Mouse (Mus musculus): ENCODE data around the gene Olfr1277. TPM values are rescaled to one million over a fixed set of nuclear protein-coding genes. Genes with fewer than 3 reads are reported as not detected.

The Olfr1277 gene
- not detected in 2 replicates for polyA plus RNA-seq (2015; fragmentation: Nextera tagmentation; extraction: Ambion mirVana)

GRCm38 (mm10) chr2:111274006-111274405 is at the start of gene Olfr1277:
TSS of gene Olfr1277 (minus strand) at chr2:111274106.

GRCm38 (mm10) chr2:111313717-111314116 is 39.8 kb upstream of the Olfr1277 start, which contains the start of gene Olfr1280:
TSS of gene Olfr1280 (plus strand) at chr2:111314017.

GRCm38 (mm10) chr2:111300374-111300773 is 26.5 kb upstream of the Olfr1277 start, which contains the start of gene Olfr1279:
TSS of gene Olfr1279 (plus strand) at chr2:111300635.

GRCm38 (mm10) chr2:111289836-111290235 is 15.9 kb upstream of the Olfr1277 start, which contains the start of gene Olfr1278:
TSS of gene Olfr1278 (plus strand) at chr2:111290136.

GRCm38 (mm10) chr2:111254216-111254615 is 19.7 kb downstream of the Olfr1277 start, which contains the start of gene Olfr1276:
TSS of gene Olfr1276 (plus strand) at chr2:111254516.

GRCm38 (mm10) chr2:111235186-111235585 is 38.7 kb downstream of the Olfr1277 start, which contains the start of gene Olfr1275:
TSS of gene Olfr1275 (minus strand) at chr2:111235286.

GRCm38 (mm10) chr2:111229502-111229901 is 44.4 kb downstream of the Olfr1277 start, which contains the start of gene 4930430A15Rik:
TSS of gene 4930430A15Rik (minus strand) at chr2:111229602.

Other genes with a start within 250 kb of the Olfr1277 start
- gene Gm13941, start 168.1 kb downstream of the Olfr1277 start, polyA plus RNA-seq (2015; fragmentation: Nextera tagmentation; extraction: Ambion mirVana) = not detected in 2 replicates
- not detected in 2 replicates for gene Gm15130, start 121.2 kb downstream of the Olfr1277 start, polyA plus RNA-seq (2015; fragmentation: Nextera tagmentation; extraction: Ambion mirVana)
- gene 4930430A15Rik, start 44.5 kb downstream of the Olfr1277 start, polyA plus RNA-seq (2015; fragmentation: Nextera tagmentation; extraction: Ambion mirVana) = not detected in 2 replicates
- not detected in 2 replicates for gene Olfr1275, start 38.8 kb downstream of the Olfr1277 start, polyA plus RNA-seq (2015; fragmentation: Nextera tagmentation; extraction: Ambion mirVana)
- not detected in 2 replicates for gene Olfr1276, start 19.6 kb downstream of the Olfr1277 start, polyA plus RNA-seq (2015; fragmentation: Nextera tagmentation; extraction: Ambion mirVana)
- gene Olfr1278, start 16.0 kb upstream of the Olfr1277 start, polyA plus RNA-seq (2015; fragmentation: Nextera tagmentation; extraction: Ambion mirVana) = not detected in 2 replicates
- gene Olfr1279, start 26.5 kb upstream of the Olfr1277 start, polyA plus RNA-seq (2015; fragmentation: Nextera tagmentation; extraction: Ambion mirVana) = not detected in 2 replicates
- not detected in 2 replicates for gene Olfr1280, start 39.9 kb upstream of the Olfr1277 start, polyA plus RNA-seq (2015; fragmentation: Nextera tagmentation; extraction: Ambion mirVana)
- gene Olfr1281, start 52.4 kb upstream of the Olfr1277 start, polyA plus RNA-seq (2015; fragmentation: Nextera tagmentation; extraction: Ambion mirVana) = not detected in 2 replicates
- gene Olfr1282, start 62.0 kb upstream of the Olfr1277 start, polyA plus RNA-seq (2015; fragmentation: Nextera tagmentation; extraction: Ambion mirVana) = not detected in 2 replicates
- not detected in 2 replicates for gene Olfr1283, start 92.7 kb upstream of the Olfr1277 start, polyA plus RNA-seq (2015; fragmentation: Nextera tagmentation; extraction: Ambion mirVana)
- not detected in 2 replicates for gene Olfr1284, start 101.4 kb upstream of the Olfr1277 start, polyA plus RNA-seq (2015; fragmentation: Nextera tagmentation; extraction: Ambion mirVana)
- not detected in 2 replicates for gene Olfr1286, start 149.0 kb upstream of the Olfr1277 start, polyA plus RNA-seq (2015; fragmentation: Nextera tagmentation; extraction: Ambion mirVana)
- not detected in 2 replicates for gene Olfr1287, start 175.0 kb upstream of the Olfr1277 start, polyA plus RNA-seq (2015; fragmentation: Nextera tagmentation; extraction: Ambion mirVana)
- not detected in 2 replicates for gene Olfr1288, start 200.0 kb upstream of the Olfr1277 start, polyA plus RNA-seq (2015; fragmentation: Nextera tagmentation; extraction: Ambion mirVana)
- not detected in 2 replicates for gene Olfr1289, start 206.7 kb upstream of the Olfr1277 start, polyA plus RNA-seq (2015; fragmentation: Nextera tagmentation; extraction: Ambion mirVana)
- not detected in 2 replicates for gene Olfr1290, start 219.7 kb upstream of the Olfr1277 start, polyA plus RNA-seq (2015; fragmentation: Nextera tagmentation; extraction: Ambion mirVana)
- not detected in 2 replicates for gene Olfr1291-ps1, start 223.1 kb upstream of the Olfr1277 start, polyA plus RNA-seq (2015; fragmentation: Nextera tagmentation; extraction: Ambion mirVana)

Data from neural tube, postnatal 0 days (tissue).